Mouse (Mus musculus): ENCODE data around the gene Rpl36al.

The Rpl36al gene

GRCm38 (mm10) chr12:69183583-69184308 is at the start of gene Rpl36al, which contains the start of gene Mgat2:
TSS of gene Rpl36al (minus strand) at chr12:69184083.
TSS of gene Mgat2 (plus strand) at chr12:69184157.
- peak; percentile 95 for DNase-seq (ENCODE audit: low read depth, low spot score)

- DNase-seq (ENCODE audit: low read depth, low spot score): peak; percentile 91
Measured at GRCm38 (mm10) chr12:69229251-69229650, 45.4 kb upstream of the Rpl36al start.

- DNase-seq (ENCODE audit: low read depth, low spot score): peak; percentile 86
Measured at GRCm38 (mm10) chr12:69227776-69228466, 44.0 kb upstream of the Rpl36al start, which contains the start of gene Pole2. TSS of gene Pole2 (minus strand) at chr12:69228195.

GRCm38 (mm10) chr12:69220613-69221277 is 36.9 kb upstream of the Rpl36al start:
- no peak for DNase-seq (ENCODE audit: low read depth, low spot score)

- no peak for DNase-seq (ENCODE audit: low read depth, low spot score)
Measured at GRCm38 (mm10) chr12:69216587-69216986, 32.7 kb upstream of the Rpl36al start.

- no peak for DNase-seq (ENCODE audit: low read depth, low spot score)
Measured at GRCm38 (mm10) chr12:69215000-69215785, 31.3 kb upstream of the Rpl36al start.

GRCm38 (mm10) chr12:69214393-69214792 is 30.5 kb upstream of the Rpl36al start:
- DNase-seq (ENCODE audit: low read depth, low spot score): no peak

GRCm38 (mm10) chr12:69213186-69213777 is 29.4 kb upstream of the Rpl36al start:
- DNase-seq (ENCODE audit: low read depth, low spot score): no peak

GRCm38 (mm10) chr12:69211057-69211456 is 27.2 kb upstream of the Rpl36al start:
- DNase-seq (ENCODE audit: low read depth, low spot score): peak; percentile 58

- DNase-seq (ENCODE audit: low read depth, low spot score): peak; percentile 92
Measured at GRCm38 (mm10) chr12:69210056-69210979, 26.4 kb upstream of the Rpl36al start.

- peak; percentile 62 for DNase-seq (ENCODE audit: low read depth, low spot score)
Measured at GRCm38 (mm10) chr12:69208520-69208919, 24.6 kb upstream of the Rpl36al start.

- DNase-seq (ENCODE audit: low read depth, low spot score): no peak
Measured at GRCm38 (mm10) chr12:69207926-69208325, 24.0 kb upstream of the Rpl36al start.

- DNase-seq (ENCODE audit: low read depth, low spot score): no peak
Measured at GRCm38 (mm10) chr12:69207396-69207795, 23.5 kb upstream of the Rpl36al start.

- no peak for DNase-seq (ENCODE audit: low read depth, low spot score)
Measured at GRCm38 (mm10) chr12:69204052-69204833, 20.4 kb upstream of the Rpl36al start, which contains the start of gene Gm49384. TSS of gene Gm49384 (minus strand) at chr12:69204267.

GRCm38 (mm10) chr12:69198985-69199384 is 15.1 kb upstream of the Rpl36al start:
- DNase-seq (ENCODE audit: low read depth, low spot score): no peak

GRCm38 (mm10) chr12:69198164-69198535 is 14.3 kb upstream of the Rpl36al start, which contains the start of gene Dnaaf2:
TSS of gene Dnaaf2 (minus strand) at chr12:69198429.
- DNase-seq (ENCODE audit: low read depth, low spot score): peak; percentile 61

- DNase-seq (ENCODE audit: low read depth, low spot score): peak; percentile 34
Measured at GRCm38 (mm10) chr12:69197378-69198163, 13.7 kb upstream of the Rpl36al start.

All from ES-CJ7 (cell line).